Mouse (Mus musculus) embryonic fibroblast, embryonic 13.5 days (primary cell): Measurements from ENCODE around the gene Gstp2.
"Not testable (repeated sequence)": the region's sequence is repeated elsewhere in the genome, so short reads cannot be mapped to it uniquely, and the experiment has no call there.

Experiments
- CTCF ChIP-seq: IDR thresholded peaks from 2 replicates; pipeline ENCODE4 v1.5.1; 2011; ENCODE audit warnings: mild to moderate bottlenecking, control low read depth, low read length, moderate library complexity, borderline replicate concordance; ENCODE audit not compliant: insufficient read depth
- POLR2A ChIP-seq: IDR thresholded peaks from 2 replicates; pipeline ENCODE4 v1.6.1; 2011; ENCODE audit warnings: low read depth, mild to moderate bottlenecking, control low read depth, low read length, moderate library complexity

DNA sequence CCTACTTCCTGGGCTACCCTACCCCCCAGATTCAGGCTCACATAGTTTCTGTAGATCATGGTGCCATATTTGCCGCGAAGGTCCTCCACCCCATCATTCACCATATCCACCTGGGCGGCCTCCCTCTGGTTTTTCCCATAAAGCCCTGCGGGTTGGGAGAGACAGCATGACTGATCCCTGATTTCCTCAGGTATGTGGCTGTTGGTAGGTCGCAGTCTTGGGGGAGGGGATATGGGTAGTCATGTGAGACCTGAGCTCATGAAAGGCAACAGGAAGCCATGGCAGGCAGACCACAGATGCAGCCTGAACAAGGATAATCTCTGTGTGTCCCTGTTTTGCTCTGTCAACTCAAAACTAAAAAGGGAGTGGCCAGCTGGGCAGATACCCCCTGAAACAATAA, 4.9 kb downstream of the Gstp2 start:
- not testable (repeated sequence) for TF ChIP-seq CTCF, POLR2A
